Mouse (Mus musculus) kidney, embryonic 15.5 days (tissue): ENCODE data around the gene 4930539E08Rik. TPM values are rescaled to one million over a fixed set of nuclear protein-coding genes. Genes with fewer than 3 reads are reported as not detected.

Experiments used
- ATAC-seq: fragments of 200-750 bp; cut with Nextera tagmentation; replicated peaks from 2 replicates; pipeline ENCODE4 v1.8.0; 2017; ENCODE audit warnings: moderate TSS enrichment; ENCODE audit not compliant: low FRiP score
- H3K27ac ChIP-seq: fragments of 300-500 bp; sonication (generic); 2 replicates; pipeline ENCODE4 v1.5.1; 2015; ENCODE audit warnings: mild to moderate bottlenecking, inconsistent platforms
- H3K27me3 ChIP-seq: fragments of 300-500 bp; sonication (generic); 2 replicates; pipeline ENCODE4 v1.6.1; 2015; ENCODE audit warnings: inconsistent platforms
- H3K36me3 ChIP-seq: fragments of 300-500 bp; sonication (generic); 2 replicates; pipeline ENCODE4 v1.6.1; 2015; ENCODE audit warnings: inconsistent platforms
- H3K4me1 ChIP-seq: fragments of 300-500 bp; sonication (generic); 2 replicates; pipeline ENCODE4 v1.6.1; 2015; ENCODE audit warnings: inconsistent platforms
- H3K4me2 ChIP-seq: fragments of 300-500 bp; sonication (generic); 2 replicates; pipeline ENCODE4 v1.6.1; 2015; ENCODE audit warnings: moderate library complexity, mild to moderate bottlenecking, inconsistent platforms
- H3K4me3 ChIP-seq: fragments of 300-500 bp; sonication (generic); replicated peaks from 2 replicates; pipeline ENCODE4 v1.5.1; 2015; ENCODE audit warnings: mild to moderate bottlenecking, inconsistent platforms
- H3K9ac ChIP-seq: fragments of 300-500 bp; sonication (generic); 2 replicates; pipeline ENCODE4 v1.6.1; 2015; ENCODE audit warnings: mild to moderate bottlenecking, inconsistent platforms
- H3K9me3 ChIP-seq: fragments of 300-500 bp; sonication (generic); replicated peaks from 2 replicates; pipeline ENCODE4 v1.6.1; 2016; ENCODE audit warnings: inconsistent platforms
- WGBS: fragments of 180-500 bp; shearing (Covaris S2); methylation state at CpG from one replicate; pipeline ENCODE4 v1.1.7; 2015; ENCODE audit warnings: mixed read lengths; 5-methylcytosine and 5-hydroxymethylcytosine counted together
- polyA plus RNA-seq: library from polyadenylated mRNA; unstranded; fragments of >200 nt; fragmentation: Nextera tagmentation; extraction: Ambion mirVana; gene quantifications from 2 replicates; pipeline ENCODE4 v1.2.1, GENCODE M21; 2015

Gene 4930539E08Rik
- polyA plus RNA-seq, 1 experiment from 2014 or later = 0.12 TPM

DNA sequence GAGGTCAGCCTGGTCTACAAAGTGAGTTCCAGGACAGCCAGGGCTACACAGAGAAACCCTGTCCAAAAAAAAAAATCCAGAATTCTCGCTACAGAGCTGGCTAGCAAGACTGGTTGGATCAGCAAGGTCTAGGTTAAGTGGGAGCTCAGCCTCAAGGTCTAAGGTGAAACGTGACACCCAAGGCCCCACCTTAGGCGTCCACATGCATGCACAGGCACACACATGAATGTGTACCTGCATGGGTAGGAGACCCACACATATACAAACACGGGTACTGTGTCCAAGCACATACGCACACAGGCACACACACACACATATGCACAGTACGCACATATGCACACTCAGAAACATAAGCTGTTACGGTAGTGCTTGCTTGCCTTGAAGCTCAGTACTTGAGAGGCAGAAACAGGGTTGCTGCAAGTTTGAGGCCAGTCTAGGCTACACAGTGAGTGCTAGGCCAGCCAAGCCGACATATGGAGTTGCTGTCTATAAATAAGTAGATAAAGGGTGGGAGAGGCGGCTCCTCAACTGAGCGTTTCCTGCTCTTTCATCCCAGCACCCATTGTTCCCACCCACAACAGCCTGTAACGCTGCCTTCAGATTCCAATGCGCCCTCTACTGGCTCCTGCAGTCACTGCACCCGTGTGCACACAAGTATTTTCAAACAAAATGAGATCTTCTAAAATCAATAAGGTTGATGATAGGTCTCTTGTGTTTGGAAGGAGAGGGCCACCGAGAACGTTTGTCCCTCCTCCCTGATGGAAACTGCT, 11.9 kb upstream of the 4930539E08Rik start:
- no peak overlapping the region for H3K9ac ChIP-seq
- H3K36me3 ChIP-seq = no peaks in the 10 kb centered on the region
- no peak overlapping the region for H3K4me3 ChIP-seq
- ATAC-seq = no peak
- peaks cover 52% of the 10 kb centered on the region for H3K4me1 ChIP-seq
- no peaks in the 10 kb centered on the region for H3K27me3 ChIP-seq
- H3K9me3 ChIP-seq = no peaks in the 10 kb centered on the region
- WGBS = 46% methylated on average over 15 of the region's 15 CpGs
- no peak overlapping the region for H3K27ac ChIP-seq
- no peak overlapping the region for H3K4me2 ChIP-seq

- Histone ChIP-seq H3K9me3 (no peaks in the 10 kb centered on the region), H3K27ac (no peak overlapping the region), H3K36me3 (no peaks in the 10 kb centered on the region), H3K4me2 (0 out of 2 replicates have a peak overlapping the region, but pooled peaks have one; percentile 26), H3K4me3 (no peak overlapping the region), H3K4me1 (peaks cover 48% of the 10 kb centered on the region), H3K9ac (no peak overlapping the region), H3K27me3 (no peaks in the 10 kb centered on the region)
- 14% methylated on average over 13 of the region's 13 CpGs for whole genome bisulfite sequencing
- no peak for ATAC-seq
Observed at GRCm38 (mm10) chr17:28926380-28926779, 11.3 kb upstream of the 4930539E08Rik start.

- H3K4me2 ChIP-seq = no peak overlapping the region
- no peaks in the 10 kb centered on the region for H3K36me3 ChIP-seq
- ATAC-seq = no peak
- no peak overlapping the region for H3K27ac ChIP-seq
- H3K9ac ChIP-seq = no peak overlapping the region
- WGBS = 81% methylated on average over 8 of the region's 8 CpGs
- no peak overlapping the region for H3K4me3 ChIP-seq
- peaks cover 35% of the 10 kb centered on the region for H3K4me1 ChIP-seq
- no peaks in the 10 kb centered on the region for H3K27me3 ChIP-seq
- H3K9me3 ChIP-seq = no peaks in the 10 kb centered on the region
Observed at GRCm38 (mm10) chr17:28924957-28925595, 10.0 kb upstream of the 4930539E08Rik start.

DNA sequence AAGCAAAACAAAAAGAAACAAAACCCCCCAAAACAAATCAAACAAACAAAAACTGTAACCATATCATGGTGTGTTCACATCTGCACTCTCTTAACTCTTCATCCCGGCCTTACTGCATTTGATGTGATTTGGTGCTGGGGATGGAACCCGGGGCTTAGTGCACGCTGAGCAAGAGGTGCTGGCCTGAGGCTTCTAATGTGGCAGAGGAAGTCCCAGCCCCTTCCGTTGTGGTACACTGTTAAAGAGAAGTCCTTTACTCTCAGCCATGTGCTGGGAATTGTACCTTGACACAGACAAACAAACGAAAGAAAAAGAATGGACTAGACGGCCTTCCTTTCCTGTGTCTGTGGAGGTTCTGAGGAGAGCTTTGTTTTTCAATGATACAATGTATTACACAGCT, 7.0 kb upstream of the 4930539E08Rik start:
- no peaks in the 10 kb centered on the region for H3K9me3 ChIP-seq
- no peak overlapping the region for H3K4me2 ChIP-seq
- H3K9ac ChIP-seq = no peak overlapping the region
- peaks cover 31% of the 10 kb centered on the region for H3K4me1 ChIP-seq
- no peaks in the 10 kb centered on the region for H3K27me3 ChIP-seq
- H3K27ac ChIP-seq = no peak overlapping the region
- 66% methylated on average over 6 of the region's 6 CpGs for WGBS
- no peak for ATAC-seq
- H3K36me3 ChIP-seq = no peaks in the 10 kb centered on the region
- no peak overlapping the region for H3K4me3 ChIP-seq

- Histone ChIP-seq H3K36me3 (no peaks in the 10 kb centered on the region), H3K9me3 (no peaks in the 10 kb centered on the region), H3K9ac (no peak overlapping the region), H3K4me1 (peaks cover 25% of the 10 kb centered on the region), H3K4me2 (no peak overlapping the region), H3K27ac (no peak overlapping the region), H3K4me3 (no peak overlapping the region), H3K27me3 (no peaks in the 10 kb centered on the region)
- 77% methylated on average over 8 of the region's 8 CpGs for WGBS
- no peak for ATAC-seq
Observed at GRCm38 (mm10) chr17:28921086-28921485, 6.0 kb upstream of the 4930539E08Rik start.

- no peak overlapping the region for H3K4me3 ChIP-seq
- no peaks in the 10 kb centered on the region for H3K27me3 ChIP-seq
- H3K4me2 ChIP-seq = no peak overlapping the region
- 96% methylated on average over 1 of the region's 1 CpGs for WGBS
- no peak for ATAC-seq
- no peaks in the 10 kb centered on the region for H3K4me1 ChIP-seq
- no peaks in the 10 kb centered on the region for H3K36me3 ChIP-seq
- H3K9me3 ChIP-seq = no peaks in the 10 kb centered on the region
- no peak overlapping the region for H3K9ac ChIP-seq
- no peak overlapping the region for H3K27ac ChIP-seq
Observed at GRCm38 (mm10) chr17:28916520-28916919, 1.4 kb upstream of the 4930539E08Rik start.

- Histone ChIP-seq H3K27ac (no peak overlapping the region), H3K36me3 (no peaks in the 10 kb centered on the region), H3K9ac (no peak overlapping the region), H3K27me3 (no peaks in the 10 kb centered on the region), H3K4me3 (no peak overlapping the region), H3K9me3 (no peaks in the 10 kb centered on the region), H3K4me2 (no peak overlapping the region), H3K4me1 (peaks cover 13% of the 10 kb centered on the region)
- 78% methylated on average over 6 of the region's 6 CpGs for WGBS
- no peak for ATAC-seq
Observed at GRCm38 (mm10) chr17:28913940-28914339, 1.2 kb downstream of the 4930539E08Rik start.

DNA sequence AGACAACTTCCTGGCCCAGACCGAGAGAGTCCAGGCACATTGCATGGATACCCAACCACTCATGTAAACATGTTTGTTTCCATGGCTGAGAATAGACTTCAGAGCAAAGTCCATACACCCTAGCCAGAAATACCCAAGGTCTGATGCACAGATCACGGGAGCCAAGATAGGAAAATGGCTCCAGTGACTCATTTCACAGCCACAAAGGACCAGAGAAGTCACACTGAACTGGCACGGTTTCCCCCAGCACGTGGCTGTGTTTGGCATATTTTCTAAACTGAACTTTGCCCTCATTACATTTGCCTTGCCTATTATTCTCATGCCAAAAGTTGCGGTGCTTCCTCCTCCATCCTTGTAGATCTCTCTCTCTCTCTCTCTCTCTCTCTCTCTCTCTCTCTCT, 1.9 kb downstream of the 4930539E08Rik start:
- WGBS = 79% methylated on average over 5 of the region's 5 CpGs
- Histone ChIP-seq H3K36me3 (no peaks in the 10 kb centered on the region), H3K9ac (no peak overlapping the region), H3K4me1 (peaks cover 13% of the 10 kb centered on the region), H3K4me2 (no peak overlapping the region), H3K27ac (no peak overlapping the region), H3K4me3 (no peak overlapping the region), H3K27me3 (peaks cover 4% of the 10 kb centered on the region; the same call in 1 of the 2 replicates), H3K9me3 (no peaks in the 10 kb centered on the region)
- no peak for ATAC-seq

GRCm38 (mm10) chr17:28910139-28910538, 5.0 kb downstream of the 4930539E08Rik start:
- peaks cover 10% of the 10 kb centered on the region; the same call in 1 of the 2 replicates for H3K27me3 ChIP-seq
- peaks cover 14% of the 10 kb centered on the region for H3K4me1 ChIP-seq
- peak overlapping the region; percentile 74 for H3K4me2 ChIP-seq
- peak overlapping the region; percentile 32; the same call in 1 of the 2 replicates for H3K4me3 ChIP-seq
- H3K27ac ChIP-seq = no peak overlapping the region
- WGBS = 24% methylated on average over 7 of the region's 7 CpGs
- H3K9me3 ChIP-seq = no peaks in the 10 kb centered on the region
- ATAC-seq = no peak; the same call in 1 of the 2 replicates
- H3K36me3 ChIP-seq = no peaks in the 10 kb centered on the region
- no peak overlapping the region for H3K9ac ChIP-seq

DNA sequence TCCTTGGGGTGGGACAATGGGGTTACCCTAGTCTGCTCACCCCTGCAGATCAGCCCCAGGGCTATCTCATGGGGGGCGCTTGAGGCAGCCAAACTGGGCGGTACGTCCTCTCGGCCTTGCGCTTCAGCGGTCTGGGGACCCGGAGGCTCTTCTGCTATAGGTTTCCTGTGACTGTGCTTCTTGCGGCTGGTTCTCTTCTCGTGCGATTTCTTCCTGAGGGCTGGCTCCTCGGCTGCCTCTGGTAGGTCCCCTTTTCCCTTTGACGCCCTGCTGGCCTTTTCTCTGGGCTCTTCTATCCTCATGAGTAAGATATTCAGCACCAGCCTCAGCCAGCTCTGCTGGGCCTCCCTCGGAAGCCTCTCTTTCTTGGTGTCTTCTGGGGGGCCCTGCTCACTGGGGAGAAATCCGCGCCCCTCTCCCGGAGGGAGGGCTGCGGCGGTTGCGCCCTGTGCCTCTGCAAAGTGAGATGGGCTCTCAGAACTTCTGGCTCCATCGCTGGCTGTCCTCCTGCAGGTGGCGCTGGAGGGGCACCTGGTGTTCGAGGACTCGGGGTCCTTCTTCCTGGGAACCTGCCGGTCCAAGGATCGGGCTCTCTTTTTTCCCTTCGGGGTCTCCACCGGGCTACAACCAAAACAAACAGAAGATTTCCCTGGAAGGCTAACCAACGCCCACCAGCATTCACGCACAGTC, 5.7 kb downstream of the 4930539E08Rik start:
- ATAC-seq = no peak

GRCm38 (mm10) chr17:28907959-28908358, 7.2 kb downstream of the 4930539E08Rik start:
- Histone ChIP-seq H3K4me3 (no peak overlapping the region), H3K9me3 (no peaks in the 10 kb centered on the region), H3K4me2 (no peak overlapping the region), H3K27ac (no peak overlapping the region), H3K4me1 (peaks cover 21% of the 10 kb centered on the region), H3K36me3 (no peaks in the 10 kb centered on the region), H3K9ac (no peak overlapping the region), H3K27me3 (peaks cover 10% of the 10 kb centered on the region; the same call in 1 of the 2 replicates)
- ATAC-seq = no peak
- 85% methylated on average over 7 of the region's 7 CpGs for WGBS

More for the DNA sequence above, 5.7 kb downstream of the 4930539E08Rik start:
- Histone ChIP-seq H3K4me2 (peak overlapping the region; percentile 74), H3K27me3 (peaks cover 10% of the 10 kb centered on the region; the same call in 1 of the 2 replicates), H3K27ac (no peak overlapping the region), H3K4me1 (peaks cover 21% of the 10 kb centered on the region), H3K4me3 (peak overlapping the region; percentile 32), H3K9ac (0 out of 2 replicates have a peak overlapping the region, but pooled peaks have one; percentile 39), H3K36me3 (no peaks in the 10 kb centered on the region), H3K9me3 (no peaks in the 10 kb centered on the region)
- 5% methylated on average over 28 of the region's 29 CpGs for WGBS
